Mouse (Mus musculus): ENCODE measurements around the gene Ryr2. TPM values are rescaled to one million over a fixed set of nuclear protein-coding genes. Genes with fewer than 3 reads are reported as not detected.

Gene Ryr2
- polyA plus RNA-seq, 1 experiment from 2014 or later: 1.5 TPM

DNA sequence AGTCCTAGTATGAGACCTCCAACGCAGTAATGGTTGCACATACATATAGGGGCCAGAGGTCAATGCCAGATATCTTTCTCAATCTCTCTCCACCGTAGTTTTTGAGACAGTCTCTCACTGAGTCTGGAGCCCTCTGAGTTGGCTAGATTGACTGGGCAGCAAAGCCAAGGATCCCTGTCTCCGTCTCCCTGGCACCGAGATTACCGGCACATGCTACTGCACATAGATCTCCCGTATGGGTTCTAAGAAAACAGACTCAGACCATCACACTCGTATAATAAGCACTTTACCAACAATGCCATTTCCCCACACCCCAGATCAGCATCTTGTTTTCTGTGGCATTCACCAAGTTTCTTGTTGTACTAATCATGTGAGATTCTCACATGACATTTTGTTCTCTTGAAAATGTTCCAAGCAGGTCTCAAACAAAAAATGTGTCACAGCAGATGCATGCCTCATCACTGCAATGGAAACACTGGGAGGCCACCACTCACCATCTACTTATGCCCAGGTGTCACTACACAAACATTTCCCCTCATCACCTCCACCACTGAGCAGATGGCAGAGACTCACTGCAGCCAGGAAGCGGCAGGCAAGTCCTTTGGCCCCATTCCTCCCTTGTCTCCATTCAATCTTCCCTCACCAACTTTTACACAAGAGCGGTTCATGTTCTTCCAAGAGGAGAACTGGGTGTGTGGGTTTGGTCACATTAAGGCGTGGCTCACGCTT lies 14.2 kb downstream of the Ryr2 start:
- WGBS: 82% methylated on average over 11 of the region's 11 CpGs
- Histone ChIP-seq H3K4me3 (no peak overlapping the region), H3K9ac (no peak overlapping the region), H3K4me1 (no peaks in the 10 kb centered on the region), H3K27me3 (no peaks in the 10 kb centered on the region), H3K9me3 (no peaks in the 10 kb centered on the region), H3K4me2 (no peak overlapping the region), H3K36me3 (no peaks in the 10 kb centered on the region), H3K27ac (no peak overlapping the region)
- ATAC-seq (ENCODE audit: borderline replicate concordance, extremely low read depth, low FRiP score, low TSS enrichment): no peak

DNA sequence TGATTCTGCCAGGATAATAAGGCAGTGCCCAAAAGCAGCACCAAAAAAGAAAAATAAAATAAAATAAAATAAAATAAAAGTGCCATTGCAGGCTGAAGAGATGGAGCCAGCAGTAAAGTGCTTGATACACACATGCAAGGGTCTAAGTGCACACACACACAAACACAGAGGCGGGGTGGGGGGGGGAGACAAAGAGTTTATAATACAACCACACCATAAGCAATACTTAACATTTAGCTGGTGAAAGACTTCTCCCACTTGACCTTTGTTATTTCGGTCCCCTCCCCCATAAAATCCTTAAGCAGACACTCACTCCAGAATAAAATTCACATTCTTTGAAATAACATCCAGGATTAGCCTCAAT lies 22.7 kb downstream of the Ryr2 start:
- Histone ChIP-seq H3K4me2 (no peak overlapping the region), H3K9me3 (no peaks in the 10 kb centered on the region), H3K36me3 (no peaks in the 10 kb centered on the region), H3K4me1 (peaks cover 6% of the 10 kb centered on the region; the same call in 1 of the 2 replicates), H3K4me3 (no peak overlapping the region), H3K9ac (no peak overlapping the region), H3K27me3 (no peaks in the 10 kb centered on the region), H3K27ac (no peak overlapping the region)
- ATAC-seq (ENCODE audit: borderline replicate concordance, extremely low read depth, low FRiP score, low TSS enrichment): no peak
- WGBS: 80% methylated on average over 2 of the region's 2 CpGs

DNA sequence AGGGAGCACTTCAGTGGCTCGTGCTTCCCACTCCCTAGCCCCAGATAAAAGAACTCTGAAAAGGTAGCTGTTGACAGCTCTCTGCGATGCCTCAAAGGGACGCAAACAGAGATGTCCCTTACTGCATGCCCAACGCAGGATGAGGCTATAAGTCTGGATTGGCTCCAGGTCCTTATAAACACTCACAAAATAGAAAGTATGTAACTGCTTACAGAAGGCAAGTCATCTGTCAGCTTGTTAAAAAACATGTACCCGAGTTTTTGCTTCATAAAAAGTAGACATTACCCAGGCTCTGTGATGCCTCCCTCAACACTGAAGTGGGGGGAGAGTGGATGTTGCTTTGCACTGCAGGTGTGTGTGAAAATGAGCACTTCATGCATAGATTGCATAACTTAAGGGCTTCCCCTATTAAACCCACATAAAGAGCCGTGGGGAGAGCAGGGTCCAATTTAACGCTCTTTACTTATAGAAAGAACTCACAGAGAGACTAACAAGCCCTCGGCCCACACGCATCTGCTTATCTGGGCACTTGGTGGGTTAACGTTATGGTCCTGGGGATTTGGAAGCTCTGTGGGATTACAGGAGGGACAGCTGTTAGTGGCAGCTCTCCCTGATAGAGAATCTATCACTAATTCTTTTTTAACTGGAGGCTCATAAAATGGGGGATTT lies 23.2 kb downstream of the Ryr2 start:
- Histone ChIP-seq H3K36me3 (no peaks in the 10 kb centered on the region), H3K9ac (no peak overlapping the region), H3K4me1 (peaks cover 6% of the 10 kb centered on the region; the same call in 1 of the 2 replicates), H3K27ac (no peak overlapping the region), H3K27me3 (no peaks in the 10 kb centered on the region), H3K4me2 (no peak overlapping the region), H3K9me3 (no peaks in the 10 kb centered on the region), H3K4me3 (no peak overlapping the region)
- 0 out of 2 replicates have a peak, but pooled peaks have one; percentile 32 for ATAC-seq (ENCODE audit: borderline replicate concordance, extremely low read depth, low FRiP score, low TSS enrichment)
- WGBS: 21% methylated on average over 10 of the region's 10 CpGs

DNA sequence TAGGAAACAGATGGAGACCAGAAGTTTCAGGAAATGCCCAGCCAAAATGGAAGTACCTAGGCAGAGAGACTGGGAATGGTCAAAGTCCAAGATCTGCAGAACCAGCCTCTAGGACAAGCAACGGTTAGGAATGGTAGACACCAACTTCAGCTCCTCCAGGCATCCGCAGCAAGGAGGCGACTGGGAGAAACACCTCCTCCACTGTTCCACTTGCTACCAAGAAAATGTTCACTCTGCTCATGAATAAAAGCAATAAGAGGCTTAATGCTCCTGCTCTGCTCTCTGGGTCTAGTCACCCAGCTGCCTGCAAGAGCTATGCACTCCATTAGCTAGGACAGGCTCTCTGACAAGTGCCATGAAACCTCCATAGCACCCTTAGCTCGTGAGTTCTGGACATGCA lies 26.2 kb downstream of the Ryr2 start:
- no peaks in the 10 kb centered on the region for H3K9me3 ChIP-seq
- 76% methylated on average over 4 of the region's 4 CpGs for WGBS
- H3K4me3 ChIP-seq: no peak overlapping the region
- H3K4me2 ChIP-seq: no peak overlapping the region
- no peak overlapping the region for H3K27ac ChIP-seq
- H3K4me1 ChIP-seq: peaks cover 6% of the 10 kb centered on the region; the same call in 1 of the 2 replicates
- no peak overlapping the region for H3K9ac ChIP-seq
- H3K36me3 ChIP-seq: no peaks in the 10 kb centered on the region
- H3K27me3 ChIP-seq: no peaks in the 10 kb centered on the region
- no peak for ATAC-seq (ENCODE audit: borderline replicate concordance, extremely low read depth, low FRiP score, low TSS enrichment)

GRCm38 (mm10) chr13:12079536-12079935 lies 27.2 kb downstream of the Ryr2 start:
- Histone ChIP-seq H3K9me3 (no peaks in the 10 kb centered on the region), H3K36me3 (no peaks in the 10 kb centered on the region), H3K27ac (no peak overlapping the region), H3K4me2 (no peak overlapping the region), H3K27me3 (no peaks in the 10 kb centered on the region), H3K4me3 (no peak overlapping the region), H3K9ac (no peak overlapping the region), H3K4me1 (peaks cover 6% of the 10 kb centered on the region; the same call in 1 of the 2 replicates)
- ATAC-seq (ENCODE audit: borderline replicate concordance, extremely low read depth, low FRiP score, low TSS enrichment): no peak
- WGBS: 77% methylated on average over 4 of the region's 4 CpGs

GRCm38 (mm10) chr13:12074897-12075296 lies 31.8 kb downstream of the Ryr2 start:
- ATAC-seq (ENCODE audit: borderline replicate concordance, extremely low read depth, low FRiP score, low TSS enrichment): no peak
- Histone ChIP-seq H3K9me3 (no peaks in the 10 kb centered on the region), H3K36me3 (no peaks in the 10 kb centered on the region), H3K4me3 (no peak overlapping the region), H3K4me1 (no peaks in the 10 kb centered on the region), H3K27ac (no peak overlapping the region), H3K4me2 (no peak overlapping the region), H3K27me3 (no peaks in the 10 kb centered on the region), H3K9ac (no peak overlapping the region)
- WGBS: 86% methylated on average over 6 of the region's 6 CpGs

GRCm38 (mm10) chr13:12072571-12072970 lies 34.2 kb downstream of the Ryr2 start:
- H3K4me2 ChIP-seq: no peak overlapping the region
- H3K9me3 ChIP-seq: no peaks in the 10 kb centered on the region
- WGBS: 54% methylated on average over 7 of the region's 7 CpGs
- H3K27ac ChIP-seq: no peak overlapping the region
- H3K4me3 ChIP-seq: no peak overlapping the region
- no peak for ATAC-seq (ENCODE audit: borderline replicate concordance, extremely low read depth, low FRiP score, low TSS enrichment)
- no peak overlapping the region for H3K9ac ChIP-seq
- no peaks in the 10 kb centered on the region for H3K27me3 ChIP-seq
- no peaks in the 10 kb centered on the region for H3K36me3 ChIP-seq
- no peaks in the 10 kb centered on the region for H3K4me1 ChIP-seq

- no peak overlapping the region for H3K27ac ChIP-seq
- 49% methylated on average over 3 of the region's 3 CpGs for WGBS
- H3K4me3 ChIP-seq: no peak overlapping the region
- ATAC-seq (ENCODE audit: borderline replicate concordance, extremely low read depth, low FRiP score, low TSS enrichment): no peak
- H3K9me3 ChIP-seq: no peaks in the 10 kb centered on the region
- no peaks in the 10 kb centered on the region for H3K4me1 ChIP-seq
- H3K9ac ChIP-seq: no peak overlapping the region
- no peak overlapping the region for H3K4me2 ChIP-seq
- H3K36me3 ChIP-seq: no peaks in the 10 kb centered on the region
- H3K27me3 ChIP-seq: no peaks in the 10 kb centered on the region
Observed at GRCm38 (mm10) chr13:12072112-12072511, 34.6 kb downstream of the Ryr2 start.

DNA sequence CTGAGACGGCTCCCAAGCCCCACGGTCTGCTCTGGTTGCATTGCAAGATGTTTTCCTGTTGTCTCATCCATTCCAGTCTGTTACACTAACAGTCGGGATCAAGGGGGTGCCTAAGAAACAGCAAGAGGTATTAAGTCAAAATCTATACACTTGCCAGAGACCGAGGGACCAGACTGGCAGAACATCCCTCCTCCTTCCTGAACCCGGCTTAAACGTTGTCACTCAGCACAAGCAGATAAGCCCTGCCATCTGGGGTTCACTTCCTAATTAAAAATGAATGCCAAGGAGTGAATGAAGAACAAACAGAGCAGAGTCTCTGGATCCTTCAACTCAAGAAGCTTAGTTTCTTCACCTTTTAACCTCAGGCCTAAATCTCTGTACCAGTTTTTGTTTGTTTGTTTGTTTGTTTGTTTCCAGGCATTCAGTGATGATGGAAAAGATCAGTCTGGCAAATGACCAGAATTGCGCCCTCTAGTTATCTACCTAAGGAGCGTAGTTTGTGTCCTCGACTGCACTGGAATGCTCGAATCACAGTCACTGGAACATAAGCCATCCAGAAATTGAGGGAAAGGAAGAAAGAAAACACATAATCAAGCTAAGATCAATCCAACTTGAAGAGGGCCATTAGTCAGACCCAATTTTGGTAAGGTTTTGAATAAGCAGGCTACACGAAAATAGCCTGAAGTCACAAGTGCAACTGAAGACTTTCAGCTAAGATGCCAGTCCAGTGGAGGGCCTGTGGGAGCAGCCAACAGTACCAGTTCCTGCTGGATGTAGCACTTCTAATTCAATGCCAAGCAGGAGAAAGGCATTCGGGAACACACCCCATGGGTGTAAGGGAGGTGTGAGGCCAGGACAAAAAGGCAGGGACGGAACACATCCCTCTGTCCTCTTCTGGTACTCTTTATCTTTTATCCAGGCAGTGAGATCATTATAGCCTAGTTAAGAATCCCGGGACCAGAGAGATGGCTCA lies 36.3 kb downstream of the Ryr2 start:
- Histone ChIP-seq H3K9me3 (no peaks in the 10 kb centered on the region), H3K4me2 (no peak overlapping the region), H3K36me3 (no peaks in the 10 kb centered on the region), H3K27me3 (no peaks in the 10 kb centered on the region), H3K4me3 (no peak overlapping the region), H3K27ac (no peak overlapping the region), H3K9ac (no peak overlapping the region), H3K4me1 (no peaks in the 10 kb centered on the region)
- no peak for ATAC-seq (ENCODE audit: borderline replicate concordance, extremely low read depth, low FRiP score, low TSS enrichment)
- WGBS: 70% methylated on average over 14 of the region's 14 CpGs

DNA sequence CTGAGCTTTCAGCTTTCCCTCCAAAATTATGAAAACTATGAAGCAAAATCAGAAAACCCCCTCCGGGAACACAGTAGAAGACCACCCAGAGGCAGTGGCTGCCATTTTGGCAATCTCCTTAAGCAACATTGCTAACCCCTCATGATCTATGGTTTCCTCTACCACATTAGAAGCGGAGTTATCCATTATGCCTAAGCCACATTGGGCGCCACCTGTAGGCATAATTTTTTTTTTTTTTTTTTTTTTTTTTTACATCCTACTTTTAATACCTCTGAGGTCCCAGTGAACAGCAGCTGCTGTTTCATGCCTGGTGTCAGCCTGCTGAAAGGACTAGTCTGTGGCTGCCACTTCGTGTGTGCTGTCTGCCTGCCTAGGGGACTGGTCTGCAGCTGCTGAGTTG lies 42.2 kb downstream of the Ryr2 start:
- 74% methylated on average over 4 of the region's 4 CpGs for WGBS
- ATAC-seq (ENCODE audit: borderline replicate concordance, extremely low read depth, low FRiP score, low TSS enrichment): no peak
- no peaks in the 10 kb centered on the region for H3K4me1 ChIP-seq

GRCm38 (mm10) chr13:12063561-12063960 lies 43.2 kb downstream of the Ryr2 start:
- no peak for ATAC-seq (ENCODE audit: borderline replicate concordance, extremely low read depth, low FRiP score, low TSS enrichment)
- no peaks in the 10 kb centered on the region for H3K9me3 ChIP-seq
- no peaks in the 10 kb centered on the region for H3K36me3 ChIP-seq
- 56% methylated on average over 4 of the region's 4 CpGs for WGBS
- H3K4me3 ChIP-seq: no peak overlapping the region
- H3K27me3 ChIP-seq: no peaks in the 10 kb centered on the region
- no peak overlapping the region for H3K9ac ChIP-seq
- no peak overlapping the region for H3K27ac ChIP-seq
- H3K4me1 ChIP-seq: no peaks in the 10 kb centered on the region
- no peak overlapping the region for H3K4me2 ChIP-seq

More for the DNA sequence above, 42.2 kb downstream of the Ryr2 start:
- Histone ChIP-seq H3K27me3 (no peaks in the 10 kb centered on the region), H3K9me3 (no peaks in the 10 kb centered on the region), H3K36me3 (no peaks in the 10 kb centered on the region), H3K4me2 (no peak overlapping the region), H3K4me3 (no peak overlapping the region), H3K9ac (no peak overlapping the region), H3K27ac (no peak overlapping the region)

Data from lung, embryonic 15.5 days (tissue).